Mouse (Mus musculus) heart, adult 9 months (tissue): ENCODE results near the gene B3gat2.

Source experiments
- DNase-seq, 2 experiments: peaks; one replicate each; pipeline ENCODE4 v3.0.0; 2022; ENCODE audit warnings: low spot score in 2 of 2

The B3gat2 gene

DNA sequence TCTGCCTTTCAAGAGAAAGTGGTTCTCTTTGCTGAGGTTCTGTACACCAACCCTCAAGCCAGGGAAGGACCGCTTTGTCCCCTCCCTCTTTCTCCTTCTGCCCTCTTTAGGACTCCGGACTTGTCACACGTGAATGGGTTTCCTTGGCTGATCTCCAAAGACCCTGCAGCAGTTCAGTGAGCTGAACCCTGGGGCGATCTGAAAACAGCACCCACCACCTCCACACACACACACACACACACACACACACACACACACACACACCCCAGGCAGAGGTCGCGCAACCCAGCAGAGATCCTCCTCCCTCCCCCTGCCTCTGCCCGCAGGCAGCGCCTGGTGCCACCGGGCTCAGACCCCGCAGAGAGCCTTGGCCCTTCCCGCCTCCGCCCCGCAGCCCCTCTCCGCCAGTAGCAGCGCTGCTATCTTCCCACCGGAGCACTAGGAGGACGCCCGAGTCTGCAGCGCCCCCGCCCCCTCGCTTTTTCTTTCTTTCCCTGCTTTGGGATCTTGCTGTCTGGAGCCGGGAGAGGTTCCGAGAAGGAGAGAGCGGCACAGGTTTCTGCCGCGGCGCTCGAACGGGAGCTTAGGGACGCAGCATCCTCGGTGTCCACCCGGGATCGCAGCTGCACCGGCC lies at the start of gene B3gat2:
Gene B3gat2 (plus strand): TSS at position 252 of the 634 bp plus-strand sequence.
- no peak for DNase-seq

DNA sequence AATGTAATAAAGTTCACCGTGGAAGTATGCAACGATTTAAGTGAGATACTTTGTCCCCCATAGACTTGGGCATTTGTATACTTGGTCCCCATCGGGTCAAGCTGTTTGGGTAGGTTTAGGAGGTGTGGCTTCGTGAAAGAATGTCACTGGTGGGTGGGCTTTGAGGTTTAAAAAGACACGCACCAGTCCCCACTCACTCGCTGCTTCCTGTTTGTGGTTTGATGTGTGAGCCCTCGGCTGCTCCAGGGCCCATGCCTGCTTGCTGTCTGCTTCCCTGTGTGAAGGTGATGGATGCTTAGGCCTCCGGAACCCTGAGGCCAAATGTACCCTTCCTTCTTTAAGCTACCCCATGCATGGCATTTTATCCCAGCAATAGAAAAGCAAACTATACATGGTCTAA lies 41.2 kb upstream of the B3gat2 start:
- no peak for DNase-seq

DNA sequence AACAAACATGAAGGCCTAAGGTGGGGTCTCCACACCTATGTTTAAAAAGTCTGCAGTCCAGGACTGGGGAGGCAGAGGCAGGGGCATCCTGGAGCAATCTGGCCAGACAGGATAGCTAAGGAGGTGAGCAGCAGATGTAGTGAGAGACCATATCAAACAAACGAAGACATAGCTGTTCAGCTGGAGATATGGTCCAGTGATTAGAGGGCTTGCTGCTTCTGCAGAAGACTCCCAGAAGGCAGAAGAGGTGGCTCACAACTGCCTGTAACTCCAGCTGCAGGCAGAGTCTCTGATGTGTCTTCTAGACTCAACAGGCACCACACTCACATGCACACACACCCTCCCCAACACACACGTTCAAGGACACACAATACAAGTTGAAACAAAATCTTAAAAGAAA lies 40.5 kb upstream of the B3gat2 start:
- DNase-seq: no peak

DNA sequence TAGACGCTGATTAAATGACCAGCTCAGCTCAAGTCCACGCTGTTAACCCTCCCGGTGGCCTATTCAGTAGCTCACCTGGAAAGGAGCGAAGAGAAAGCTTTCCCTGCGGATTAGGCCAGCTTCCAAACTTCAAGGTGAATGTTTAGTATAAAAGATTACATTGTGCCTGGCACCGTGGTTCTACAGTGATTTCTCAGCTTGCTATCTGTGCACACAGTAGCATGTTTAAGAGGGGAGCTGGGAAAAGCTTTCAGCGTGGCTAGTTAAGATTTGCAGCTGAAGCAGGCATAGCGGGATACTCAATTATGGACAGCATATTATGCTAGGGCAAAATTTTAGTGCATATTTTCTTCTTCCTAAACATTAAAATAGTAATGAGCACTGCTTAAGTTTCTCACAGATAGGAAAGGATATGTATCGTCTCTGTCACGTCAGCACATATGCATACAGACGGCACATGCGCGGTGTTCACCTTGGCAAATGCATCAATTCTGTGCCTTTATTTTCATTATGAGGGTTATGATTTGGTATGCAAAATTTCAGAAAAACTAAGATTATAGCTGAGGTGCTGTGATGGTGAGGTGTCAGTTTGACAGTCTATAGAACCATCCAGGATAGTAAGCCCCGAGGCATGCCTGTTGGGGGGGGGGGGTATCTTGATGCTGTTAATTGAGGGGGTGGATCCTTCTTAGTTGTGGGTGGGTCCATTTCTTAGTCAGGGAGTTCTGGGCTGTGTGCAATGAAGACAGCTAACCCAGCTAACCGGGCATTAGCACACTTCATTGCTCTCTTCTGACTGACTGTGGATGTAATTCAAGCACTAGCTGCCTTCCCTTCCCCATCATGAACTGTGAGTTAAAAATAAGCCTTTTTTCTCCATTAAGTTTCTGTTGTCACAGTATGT lies 38.8 kb upstream of the B3gat2 start:
- DNase-seq: no peak

DNA sequence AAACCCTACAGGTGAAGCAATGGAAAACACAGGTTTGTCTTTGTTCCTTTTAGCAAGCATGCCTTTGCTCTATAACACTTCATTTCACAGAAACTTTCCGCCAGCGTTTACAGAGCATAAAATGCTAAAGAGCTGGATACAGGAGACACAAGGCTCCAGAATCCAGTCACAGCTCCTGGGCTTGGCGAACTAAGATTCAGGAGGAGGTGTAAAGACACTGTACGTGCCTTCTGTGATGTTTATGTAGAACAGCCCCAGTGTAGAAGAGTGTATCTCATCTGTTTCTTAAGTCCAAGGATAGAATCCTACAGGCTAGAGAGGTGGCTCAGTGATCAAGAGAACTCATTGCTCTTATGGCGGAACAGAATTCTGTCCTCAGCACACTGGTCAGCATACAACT lies 30.2 kb upstream of the B3gat2 start:
- DNase-seq: no peak

GRCm38 (mm10) chr1:23750864-23751532 lies 10.6 kb upstream of the B3gat2 start:
- DNase-seq: no peak

DNA sequence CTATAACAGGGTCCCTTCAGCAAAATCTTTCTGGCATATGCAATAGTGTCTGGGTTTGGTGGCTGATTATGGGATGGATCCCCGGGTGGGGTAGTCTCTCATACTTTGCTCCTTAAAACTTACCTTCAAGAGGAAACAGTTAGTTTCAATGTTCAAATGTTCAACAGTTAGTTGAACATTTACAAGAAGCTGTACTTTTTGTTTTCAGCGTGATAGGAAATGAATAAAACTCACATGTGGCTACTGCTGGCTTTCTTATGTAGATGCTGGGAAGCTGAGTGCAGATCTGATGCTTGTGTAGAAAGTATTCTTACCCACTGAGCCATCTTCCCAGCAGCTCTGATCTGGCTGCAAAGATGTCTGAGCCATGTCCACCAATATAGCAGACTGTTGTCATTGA lies 8.5 kb upstream of the B3gat2 start:
- no peak for DNase-seq

GRCm38 (mm10) chr1:23753591-23753990 lies 8.0 kb upstream of the B3gat2 start:
- no peak for DNase-seq

GRCm38 (mm10) chr1:23754340-23754739 lies 7.2 kb upstream of the B3gat2 start:
- DNase-seq: no peak

GRCm38 (mm10) chr1:23754967-23755366 lies 6.6 kb upstream of the B3gat2 start:
- no peak for DNase-seq

DNA sequence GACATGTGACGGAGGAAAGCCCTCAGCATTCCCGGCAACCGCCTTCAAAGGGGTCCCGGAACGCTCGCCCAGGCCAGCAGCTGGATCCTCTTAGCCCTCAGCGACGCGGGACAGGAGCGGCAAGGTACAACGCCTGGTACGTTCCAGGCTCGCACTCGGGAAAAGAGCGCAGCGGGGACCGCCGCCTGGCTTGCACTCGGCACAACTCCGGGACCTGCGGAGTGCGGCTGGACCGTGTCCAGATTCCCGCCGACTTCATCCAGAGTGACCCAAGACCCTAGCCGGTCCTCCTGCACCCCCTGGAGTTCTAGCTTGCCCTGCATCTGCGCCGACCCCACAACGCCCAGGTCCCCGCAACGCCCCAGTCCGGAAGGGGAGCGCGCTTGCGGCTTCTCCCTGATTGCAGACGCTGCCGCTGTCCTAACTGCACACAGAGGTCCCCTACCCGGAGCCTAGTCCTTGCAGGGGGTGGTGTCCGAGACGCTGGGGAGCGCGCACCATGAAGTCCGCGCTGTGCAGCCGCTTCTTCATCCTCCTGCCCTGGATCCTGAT lies 659 bp downstream of the B3gat2 start:
- peak in 1 of 2 experiments; percentile 3 for DNase-seq

DNA sequence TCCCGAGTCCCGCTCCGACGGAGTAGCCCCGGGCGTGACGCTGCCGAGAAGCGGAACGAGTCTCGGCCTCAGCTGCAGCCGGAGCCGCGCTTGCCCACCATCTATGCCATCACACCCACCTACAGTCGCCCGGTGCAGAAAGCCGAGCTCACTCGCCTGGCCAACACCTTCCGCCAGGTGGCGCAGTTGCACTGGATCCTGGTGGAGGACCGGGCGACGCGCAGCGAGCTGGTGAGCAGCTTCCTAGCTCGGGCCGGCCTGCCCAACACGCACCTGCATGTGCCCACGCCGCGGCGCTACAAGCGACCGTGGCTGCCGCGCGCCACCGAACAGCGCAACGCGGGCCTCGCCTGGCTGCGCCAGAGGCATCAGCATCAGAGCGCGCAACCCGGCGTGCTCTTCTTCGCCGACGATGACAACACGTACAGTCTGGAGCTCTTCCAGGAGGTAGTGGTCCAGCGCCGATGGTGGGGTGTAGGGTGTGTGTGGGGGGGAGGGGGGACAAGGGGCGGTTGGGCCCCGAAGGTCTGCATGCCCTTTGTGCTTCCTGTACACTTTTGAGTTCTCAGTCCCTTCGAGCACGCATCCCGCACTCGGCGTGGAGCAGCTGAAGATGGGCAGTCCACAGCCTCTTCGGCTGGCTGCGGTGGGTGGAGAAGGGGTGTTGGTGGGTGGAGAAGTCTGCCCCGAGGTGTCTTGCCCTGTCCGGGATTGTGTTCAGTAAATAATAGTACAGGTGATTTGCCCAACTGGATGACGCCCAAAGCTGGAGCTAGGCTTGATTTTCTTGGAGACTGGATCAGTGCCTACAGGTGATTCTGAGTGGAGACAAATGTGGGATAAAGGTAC lies 1.5 kb downstream of the B3gat2 start:
- peak; percentile 53 to 72 for DNase-seq

GRCm38 (mm10) chr1:23763726-23764125 lies 2.2 kb downstream of the B3gat2 start:
- no peak for DNase-seq

DNA sequence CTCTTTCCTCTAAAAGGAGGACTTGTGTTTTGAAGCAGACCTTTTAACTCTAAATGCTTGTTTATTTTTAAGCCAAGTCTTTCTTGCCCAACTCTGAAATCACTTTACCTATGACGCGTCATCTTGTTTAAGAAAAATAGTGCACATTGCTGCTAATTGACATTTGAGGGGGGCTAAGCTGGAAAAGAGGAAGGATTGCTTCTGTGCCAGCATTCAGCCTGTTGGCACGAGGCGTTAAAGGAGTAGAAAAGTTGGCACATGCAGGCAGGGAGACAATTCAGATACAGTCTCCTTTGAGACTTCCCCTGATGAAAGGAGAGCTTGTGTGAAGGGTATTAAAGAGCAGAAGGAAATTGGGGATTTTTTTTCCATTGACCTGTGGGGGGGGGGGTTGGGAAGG lies 3.2 kb downstream of the B3gat2 start:
- DNase-seq: no peak

DNA sequence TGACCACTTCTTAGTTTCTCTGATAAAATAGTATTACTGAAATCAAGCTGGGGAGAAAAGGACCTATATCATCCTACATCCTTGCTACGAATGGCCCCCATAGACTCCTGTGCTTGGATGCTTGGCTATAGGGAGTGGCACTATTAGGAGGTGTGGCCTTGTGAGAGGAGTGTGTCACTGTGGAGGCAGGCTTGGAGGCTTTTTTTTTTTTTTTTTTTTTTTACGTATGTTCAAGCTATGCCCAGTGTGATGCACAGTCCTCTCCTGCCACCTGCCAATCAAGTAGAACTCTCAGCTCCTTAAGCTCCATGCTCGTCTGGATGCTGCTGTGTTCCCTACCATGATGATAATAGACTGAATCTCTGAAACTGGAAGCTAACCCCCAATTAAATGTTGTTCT lies 11.5 kb downstream of the B3gat2 start:
- no peak for DNase-seq

- DNase-seq: peak; percentile 6 to 18
Observed at GRCm38 (mm10) chr1:23792737-23793533, 31.4 kb downstream of the B3gat2 start.

- DNase-seq: no peak
Observed at GRCm38 (mm10) chr1:23798306-23798705, 36.8 kb downstream of the B3gat2 start.

DNA sequence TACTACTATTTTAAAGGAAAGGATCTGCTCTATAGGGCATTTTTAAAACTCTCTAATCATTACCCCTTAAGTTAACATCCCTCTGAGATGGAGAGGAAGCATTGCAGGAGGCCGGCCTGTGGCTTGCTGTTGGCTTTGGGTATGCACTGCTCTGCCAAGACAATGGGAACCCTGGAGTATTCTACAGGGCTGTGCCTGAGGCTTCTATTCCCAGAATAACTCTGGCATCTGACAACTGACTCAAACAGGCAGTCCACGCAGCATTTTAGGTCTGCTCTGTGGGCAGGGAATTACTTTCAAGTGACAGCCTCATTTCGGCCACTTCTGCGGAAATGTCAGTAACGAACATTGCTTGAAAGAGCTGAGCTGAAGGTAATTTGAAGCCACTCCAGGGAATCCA lies 60.1 kb downstream of the B3gat2 start:
- DNase-seq: no peak

- peak in 1 of 2 experiments; percentile 21 for DNase-seq
Observed at GRCm38 (mm10) chr1:23826887-23827758, 65.6 kb downstream of the B3gat2 start.

- DNase-seq: no peak
Observed at GRCm38 (mm10) chr1:23834246-23834645, 72.7 kb downstream of the B3gat2 start.
